Mouse (Mus musculus): ENCODE data around the gene Rabl6. TPM values are rescaled to one million over a fixed set of nuclear protein-coding genes. Genes with fewer than 3 reads are reported as not detected.

The Rabl6 gene
- polyA plus RNA-seq, 1 experiment from 2014 or later = 68.3 TPM

DNA sequence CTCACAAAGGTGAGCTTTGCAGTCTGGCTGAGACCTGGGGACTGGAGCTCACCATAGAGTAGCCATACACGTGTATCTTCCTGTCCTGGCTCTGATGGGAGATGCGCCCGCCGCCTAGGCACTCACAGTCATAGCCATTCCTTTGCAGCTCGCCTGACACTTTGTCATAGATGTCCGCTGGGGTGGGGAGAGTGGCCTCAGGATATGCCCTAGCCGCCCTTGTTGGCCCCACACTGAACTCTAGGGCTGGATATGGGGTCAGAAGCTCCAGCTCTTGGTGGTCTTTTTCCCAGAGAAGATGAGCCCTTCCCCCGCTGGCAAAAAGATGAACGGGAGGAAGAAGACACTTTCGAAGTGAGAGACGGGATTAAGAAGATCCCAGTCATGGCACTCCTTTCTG is 34.2 kb downstream of the Rabl6 start:
- ATAC-seq = peak; percentile 1; the same call in 1 of the 2 replicates
- Histone ChIP-seq H3K9me3 (replicated peaks; ENCODE audit: control insufficient read depth, low read length, poor library complexity, severe bottlenecking) (no peaks in the 10 kb centered on the region), H3K4me1 (ENCODE audit: control insufficient read depth, insufficient read depth, low read length) (peaks cover 31% of the 10 kb centered on the region), H3K27ac (ENCODE audit: low read length) (peak overlapping the region; percentile 93), H3K9ac (ENCODE audit: low read depth, low read length) (peak overlapping the region; percentile 74), H3K4me3 (ENCODE audit: low read depth, low read length) (peak overlapping the region; percentile 52), H3K4me2 (ENCODE audit: low read length) (peak overlapping the region; percentile 96), H3K27me3 (ENCODE audit: control insufficient read depth, insufficient read depth, low read depth, low read length) (peaks cover 33% of the 10 kb centered on the region), H3K36me3 (ENCODE audit: control insufficient read depth, insufficient read depth, low read length) (peaks cover 17% of the 10 kb centered on the region; the same call in 1 of the 2 replicates)
- WGBS = 14% methylated on average over 11 of the region's 11 CpGs

DNA sequence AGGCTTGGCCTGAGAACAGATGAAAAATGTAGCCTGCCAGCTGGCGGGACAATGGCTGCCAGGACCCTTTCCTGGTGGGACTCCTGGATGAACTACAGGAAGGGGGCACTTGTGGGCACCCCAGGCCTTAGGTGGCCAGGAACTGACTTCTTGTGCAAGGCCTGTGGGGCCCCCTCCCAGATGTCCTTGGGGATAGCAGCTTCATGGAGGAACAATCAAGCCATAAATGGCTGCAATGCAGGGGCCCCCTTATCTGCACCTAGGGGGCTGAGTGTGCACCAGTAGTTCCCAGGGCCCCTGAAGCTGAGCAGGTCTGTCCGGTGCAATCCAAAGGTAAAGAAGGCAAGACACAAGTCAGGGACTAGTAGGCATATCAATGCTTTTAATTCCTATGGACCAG is 35.3 kb downstream of the Rabl6 start:
- Histone ChIP-seq H3K36me3 (ENCODE audit: control insufficient read depth, insufficient read depth, low read length) (peaks cover 10% of the 10 kb centered on the region; the same call in 1 of the 2 replicates), H3K4me1 (ENCODE audit: control insufficient read depth, insufficient read depth, low read length) (peaks cover 30% of the 10 kb centered on the region), H3K27ac (ENCODE audit: low read length) (no peak overlapping the region), H3K4me2 (ENCODE audit: low read length) (no peak overlapping the region; the same call in 1 of the 2 replicates), H3K27me3 (ENCODE audit: control insufficient read depth, insufficient read depth, low read depth, low read length) (peaks cover 22% of the 10 kb centered on the region), H3K4me3 (ENCODE audit: low read depth, low read length) (no peak overlapping the region), H3K9me3 (replicated peaks; ENCODE audit: control insufficient read depth, low read length, poor library complexity, severe bottlenecking) (no peaks in the 10 kb centered on the region), H3K9ac (ENCODE audit: low read depth, low read length) (no peak overlapping the region)
- ATAC-seq = no peak
- WGBS = 97% methylated on average over 2 of the region's 2 CpGs

DNA sequence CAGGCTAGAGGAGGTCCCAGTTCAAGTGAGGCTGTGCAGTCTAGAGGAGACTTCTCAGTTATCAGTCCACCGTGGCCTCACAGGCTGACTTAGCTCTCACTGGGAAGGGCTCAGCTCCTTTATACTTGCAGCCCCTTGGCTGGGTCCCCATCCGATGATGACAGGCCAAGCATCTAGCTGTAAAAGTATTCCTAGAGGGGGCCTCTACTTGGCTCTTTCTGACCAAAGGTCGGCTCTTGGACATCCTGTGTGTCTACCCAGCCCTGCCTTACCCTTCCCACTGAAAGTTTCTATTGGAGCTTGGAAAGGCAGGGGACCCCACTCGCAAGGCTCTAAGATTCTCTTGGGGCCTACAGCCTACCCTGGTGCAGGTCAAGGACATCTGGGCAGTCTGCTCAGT is 37.1 kb downstream of the Rabl6 start:
- no peaks in the 10 kb centered on the region; the same call in 1 of the 2 replicates for H3K36me3 ChIP-seq (ENCODE audit: control insufficient read depth, insufficient read depth, low read length)
- peaks cover 4% of the 10 kb centered on the region for H3K27me3 ChIP-seq (ENCODE audit: control insufficient read depth, insufficient read depth, low read depth, low read length)
- no peak overlapping the region for H3K9ac ChIP-seq (ENCODE audit: low read depth, low read length)
- 89% methylated on average over 4 of the region's 4 CpGs for WGBS
- no peak overlapping the region for H3K4me3 ChIP-seq (ENCODE audit: low read depth, low read length)
- no peak overlapping the region for H3K4me2 ChIP-seq (ENCODE audit: low read length)
- no peaks in the 10 kb centered on the region for H3K9me3 ChIP-seq (replicated peaks; ENCODE audit: control insufficient read depth, low read length, poor library complexity, severe bottlenecking)
- peaks cover 20% of the 10 kb centered on the region for H3K4me1 ChIP-seq (ENCODE audit: control insufficient read depth, insufficient read depth, low read length)
- no peak for ATAC-seq
- no peak overlapping the region for H3K27ac ChIP-seq (ENCODE audit: low read length)

DNA sequence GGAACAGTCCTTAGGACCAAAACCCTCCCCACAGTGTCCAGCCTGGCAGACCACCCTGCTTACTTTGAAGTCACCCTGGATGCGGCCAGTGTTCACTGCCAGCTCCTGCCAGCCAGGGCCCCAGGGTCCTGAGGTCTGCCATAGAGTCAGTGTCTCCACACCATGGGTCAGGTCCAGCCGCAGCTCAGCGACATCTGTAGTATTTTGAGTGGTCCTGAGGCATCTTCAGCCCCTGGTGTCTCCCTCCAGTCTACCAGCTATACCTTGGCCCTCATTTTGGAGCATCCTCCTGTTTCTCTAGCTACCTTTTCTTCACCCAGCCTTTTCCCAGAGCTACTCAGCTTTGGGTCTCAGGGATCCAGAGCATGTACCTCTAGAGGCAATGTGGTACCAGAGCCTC is 39.0 kb downstream of the Rabl6 start:
- no peak for ATAC-seq
- peaks cover 11% of the 10 kb centered on the region for H3K4me1 ChIP-seq (ENCODE audit: control insufficient read depth, insufficient read depth, low read length)
- no peak overlapping the region for H3K4me2 ChIP-seq (ENCODE audit: low read length)
- H3K27me3 ChIP-seq (ENCODE audit: control insufficient read depth, insufficient read depth, low read depth, low read length) = no peaks in the 10 kb centered on the region
- no peak overlapping the region for H3K9ac ChIP-seq (ENCODE audit: low read depth, low read length)
- H3K9me3 ChIP-seq (replicated peaks; ENCODE audit: control insufficient read depth, low read length, poor library complexity, severe bottlenecking) = no peaks in the 10 kb centered on the region
- 100% methylated on average over 3 of the region's 3 CpGs for WGBS
- H3K27ac ChIP-seq (ENCODE audit: low read length) = no peak overlapping the region
- no peak overlapping the region for H3K4me3 ChIP-seq (ENCODE audit: low read depth, low read length)
- H3K36me3 ChIP-seq (ENCODE audit: control insufficient read depth, insufficient read depth, low read length) = peaks cover 4% of the 10 kb centered on the region; the same call in 1 of the 2 replicates

DNA sequence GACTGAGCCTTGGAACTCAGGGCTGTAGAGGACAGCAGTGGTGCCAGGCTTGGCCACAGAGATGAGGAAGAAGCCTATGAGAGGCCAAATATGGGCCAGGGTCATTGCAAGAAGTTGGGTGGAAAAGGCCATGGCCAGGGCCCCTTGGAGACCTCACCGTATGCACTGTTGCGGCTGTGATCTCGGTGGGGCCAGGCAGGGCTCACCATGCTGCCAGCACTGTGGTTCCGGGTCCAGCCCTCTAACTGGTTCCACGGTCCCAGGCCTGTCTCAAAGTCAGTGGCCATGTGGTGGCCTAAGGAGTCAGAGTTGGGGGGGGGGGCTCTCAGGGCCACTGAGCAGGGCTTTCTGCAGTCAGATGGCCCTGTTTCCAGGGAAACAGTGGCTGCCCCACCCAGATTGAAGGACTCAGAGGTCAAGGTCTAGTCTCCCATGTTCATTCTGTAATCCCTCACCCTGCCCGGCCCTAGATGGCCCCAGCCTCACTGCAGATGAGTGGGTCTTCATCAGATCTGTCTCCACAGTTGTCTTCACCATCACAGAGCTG is 39.8 kb downstream of the Rabl6 start:
- H3K27me3 ChIP-seq (ENCODE audit: control insufficient read depth, insufficient read depth, low read depth, low read length) = no peaks in the 10 kb centered on the region
- no peak overlapping the region for H3K9ac ChIP-seq (ENCODE audit: low read depth, low read length)
- H3K4me1 ChIP-seq (ENCODE audit: control insufficient read depth, insufficient read depth, low read length) = peaks cover 5% of the 10 kb centered on the region
- no peak overlapping the region for H3K4me2 ChIP-seq (ENCODE audit: low read length)
- H3K9me3 ChIP-seq (replicated peaks; ENCODE audit: control insufficient read depth, low read length, poor library complexity, severe bottlenecking) = no peaks in the 10 kb centered on the region
- ATAC-seq = no peak
- H3K27ac ChIP-seq (ENCODE audit: low read length) = no peak overlapping the region
- 92% methylated on average over 6 of the region's 6 CpGs for WGBS
- H3K4me3 ChIP-seq (ENCODE audit: low read depth, low read length) = no peak overlapping the region
- H3K36me3 ChIP-seq (ENCODE audit: control insufficient read depth, insufficient read depth, low read length) = peaks cover 9% of the 10 kb centered on the region

DNA sequence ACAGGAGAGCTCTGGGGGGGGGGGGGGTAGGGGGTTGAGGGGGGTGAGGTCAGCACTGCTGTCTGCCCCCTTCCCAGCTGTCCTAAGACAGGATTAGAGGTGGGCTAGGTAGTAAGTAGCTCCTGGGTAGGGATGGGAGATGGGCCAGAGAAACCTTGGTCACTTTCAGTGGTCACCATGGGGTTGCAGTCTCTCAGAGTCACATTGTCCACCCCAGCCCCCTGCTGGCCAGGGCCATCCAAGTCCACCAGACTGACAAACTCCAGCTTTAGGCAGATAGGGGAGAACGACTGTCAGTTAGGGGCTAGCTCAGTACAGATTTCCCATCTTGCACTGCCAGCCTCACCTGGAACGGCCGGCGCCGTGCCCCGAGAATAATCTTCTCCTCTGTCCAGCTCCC is 41.8 kb downstream of the Rabl6 start:
- Histone ChIP-seq H3K4me3 (ENCODE audit: low read depth, low read length) (no peak overlapping the region), H3K9ac (ENCODE audit: low read depth, low read length) (no peak overlapping the region), H3K36me3 (ENCODE audit: control insufficient read depth, insufficient read depth, low read length) (peaks cover 24% of the 10 kb centered on the region), H3K27ac (ENCODE audit: low read length) (no peak overlapping the region), H3K4me2 (ENCODE audit: low read length) (no peak overlapping the region), H3K9me3 (replicated peaks; ENCODE audit: control insufficient read depth, low read length, poor library complexity, severe bottlenecking) (no peaks in the 10 kb centered on the region), H3K27me3 (ENCODE audit: control insufficient read depth, insufficient read depth, low read depth, low read length) (no peaks in the 10 kb centered on the region), H3K4me1 (ENCODE audit: control insufficient read depth, insufficient read depth, low read length) (no peaks in the 10 kb centered on the region)
- 78% methylated on average over 6 of the region's 6 CpGs for WGBS
- ATAC-seq = no peak

DNA sequence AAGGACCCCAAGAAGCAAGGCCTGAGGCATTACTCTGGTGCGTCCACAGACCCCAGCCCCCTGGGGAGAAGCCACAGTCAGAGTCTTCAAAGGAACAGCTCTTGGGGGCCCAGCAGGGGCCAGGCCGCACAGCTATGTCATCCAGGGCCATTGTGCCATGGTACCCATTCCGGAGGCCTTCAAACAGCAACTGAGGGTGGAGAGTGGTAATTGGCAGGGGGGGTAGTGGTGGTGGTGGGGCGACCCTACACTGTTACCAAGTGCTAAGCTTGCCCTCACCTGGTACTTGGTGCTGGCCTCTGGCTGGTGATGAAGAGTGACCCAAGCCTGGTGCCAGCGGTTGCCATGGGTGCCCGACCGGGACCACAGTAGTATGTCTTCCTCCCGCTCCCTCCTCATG is 42.6 kb downstream of the Rabl6 start:
- H3K9ac ChIP-seq (ENCODE audit: low read depth, low read length) = no peak overlapping the region
- WGBS = 84% methylated on average over 8 of the region's 8 CpGs
- ATAC-seq = no peak
- no peaks in the 10 kb centered on the region for H3K9me3 ChIP-seq (replicated peaks; ENCODE audit: control insufficient read depth, low read length, poor library complexity, severe bottlenecking)
- no peak overlapping the region for H3K27ac ChIP-seq (ENCODE audit: low read length)
- H3K4me1 ChIP-seq (ENCODE audit: control insufficient read depth, insufficient read depth, low read length) = no peaks in the 10 kb centered on the region
- H3K4me2 ChIP-seq (ENCODE audit: low read length) = no peak overlapping the region
- H3K36me3 ChIP-seq (ENCODE audit: control insufficient read depth, insufficient read depth, low read length) = peaks cover 32% of the 10 kb centered on the region
- H3K4me3 ChIP-seq (ENCODE audit: low read depth, low read length) = no peak overlapping the region
- H3K27me3 ChIP-seq (ENCODE audit: control insufficient read depth, insufficient read depth, low read depth, low read length) = no peaks in the 10 kb centered on the region

DNA sequence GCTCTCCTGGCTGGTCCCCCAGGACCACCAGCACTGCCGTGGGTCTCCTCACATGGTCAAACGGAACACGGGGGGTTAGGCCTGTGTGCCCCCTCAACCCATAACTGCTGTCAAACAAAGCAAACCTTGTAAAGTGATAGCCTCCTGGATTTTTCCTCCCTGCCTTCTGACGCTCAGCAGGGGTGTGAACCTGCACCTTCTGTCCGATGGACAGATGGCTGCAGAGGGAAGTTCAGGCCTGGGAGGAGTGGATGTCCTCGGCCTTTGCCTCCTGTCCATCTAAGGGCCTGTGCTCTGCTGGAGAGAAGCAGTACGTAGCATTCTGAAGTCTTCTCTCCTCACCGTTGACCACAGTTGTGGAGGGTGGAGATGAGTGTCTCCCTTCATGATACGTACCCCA is 46.4 kb downstream of the Rabl6 start:
- peaks cover 13% of the 10 kb centered on the region for H3K4me1 ChIP-seq (ENCODE audit: control insufficient read depth, insufficient read depth, low read length)
- H3K9me3 ChIP-seq (replicated peaks; ENCODE audit: control insufficient read depth, low read length, poor library complexity, severe bottlenecking) = no peaks in the 10 kb centered on the region
- no peak overlapping the region for H3K4me2 ChIP-seq (ENCODE audit: low read length)
- H3K9ac ChIP-seq (ENCODE audit: low read depth, low read length) = no peak overlapping the region
- WGBS = 87% methylated on average over 9 of the region's 9 CpGs
- no peak overlapping the region for H3K27ac ChIP-seq (ENCODE audit: low read length)
- H3K36me3 ChIP-seq (ENCODE audit: control insufficient read depth, insufficient read depth, low read length) = peaks cover 37% of the 10 kb centered on the region
- H3K4me3 ChIP-seq (ENCODE audit: low read depth, low read length) = no peak overlapping the region
- no peak for ATAC-seq
- H3K27me3 ChIP-seq (ENCODE audit: control insufficient read depth, insufficient read depth, low read depth, low read length) = no peaks in the 10 kb centered on the region

DNA sequence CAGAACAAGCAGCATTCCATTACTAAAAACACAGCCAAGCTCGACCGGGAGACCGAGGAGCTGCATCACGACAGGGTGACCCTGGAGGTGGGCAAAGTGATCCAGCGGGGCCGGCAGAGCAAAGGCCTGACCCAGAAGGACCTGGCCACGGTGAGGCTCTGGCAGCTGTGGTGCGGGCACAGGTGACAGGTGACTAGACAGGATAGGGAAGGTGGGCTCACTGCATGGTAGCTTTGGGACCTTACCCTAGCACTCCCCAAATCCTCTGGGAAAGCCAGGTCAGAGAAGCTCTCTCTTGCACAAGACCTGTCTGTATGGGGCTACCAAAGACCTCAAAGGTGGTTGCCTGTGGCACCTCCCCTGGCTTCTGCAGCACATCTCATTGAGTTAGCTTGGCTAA is 47.8 kb downstream of the Rabl6 start:
- Histone ChIP-seq H3K4me2 (ENCODE audit: low read length) (no peak overlapping the region), H3K27ac (ENCODE audit: low read length) (no peak overlapping the region), H3K27me3 (ENCODE audit: control insufficient read depth, insufficient read depth, low read depth, low read length) (no peaks in the 10 kb centered on the region), H3K4me3 (ENCODE audit: low read depth, low read length) (no peak overlapping the region), H3K9ac (ENCODE audit: low read depth, low read length) (no peak overlapping the region), H3K36me3 (ENCODE audit: control insufficient read depth, insufficient read depth, low read length) (peaks cover 37% of the 10 kb centered on the region), H3K9me3 (replicated peaks; ENCODE audit: control insufficient read depth, low read length, poor library complexity, severe bottlenecking) (no peaks in the 10 kb centered on the region), H3K4me1 (ENCODE audit: control insufficient read depth, insufficient read depth, low read length) (peaks cover 17% of the 10 kb centered on the region)
- no peak for ATAC-seq
- 94% methylated on average over 8 of the region's 8 CpGs for WGBS
